Mouse (Mus musculus) lung, adult 18-20 months (tissue): ENCODE results near the gene Catsperd.
A peak's percentile ranks its signal among the peaks of the same experiment; 100 is the strongest.
"Not testable (repeated sequence)": the region's sequence is repeated elsewhere in the genome, so short reads cannot be mapped to it uniquely, and the experiment has no call there.

ENCODE experiments used
- DNase-seq, 2 experiments: peaks; one replicate each; pipeline ENCODE4 v3.0.0; 2022; ENCODE audit warnings: mixed read lengths in 2 of 2

The Catsperd gene

DNA sequence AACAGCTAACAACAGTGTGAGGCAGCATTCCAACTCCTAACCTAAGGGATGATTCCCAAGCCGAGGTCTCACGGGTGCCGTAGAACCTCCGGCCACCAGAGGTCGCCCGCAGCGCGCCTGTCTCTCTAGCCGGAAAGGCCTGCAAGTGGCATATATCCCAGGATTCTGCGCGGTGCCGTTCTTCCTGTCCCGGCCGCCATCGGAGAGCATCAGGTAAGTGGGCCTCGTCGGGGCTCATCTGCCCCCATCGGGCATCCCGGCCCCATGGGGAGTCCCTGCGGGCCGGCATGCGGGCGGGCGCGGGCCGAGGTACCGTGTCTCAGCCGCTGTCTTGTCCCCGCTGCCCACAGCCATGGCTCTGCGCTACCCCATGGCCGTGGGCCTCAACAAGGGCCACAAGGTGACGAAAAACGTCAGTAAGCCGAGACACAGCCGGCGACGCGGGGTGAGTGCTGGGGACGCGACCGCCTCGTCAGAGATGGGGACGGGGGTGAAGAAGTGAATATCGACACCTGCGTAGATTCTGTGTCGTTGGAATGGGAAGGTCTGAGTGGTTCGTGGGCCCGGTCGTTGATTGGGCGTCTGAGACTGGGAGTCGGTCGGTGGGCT lies 14.6 kb upstream of the Catsperd start, which contains the start of gene Rpl36:
TSS of gene Rpl36 (plus strand) at position 181 of the 609 bp plus-strand sequence.
- peak; percentile 94 to 95 for DNase-seq

DNA sequence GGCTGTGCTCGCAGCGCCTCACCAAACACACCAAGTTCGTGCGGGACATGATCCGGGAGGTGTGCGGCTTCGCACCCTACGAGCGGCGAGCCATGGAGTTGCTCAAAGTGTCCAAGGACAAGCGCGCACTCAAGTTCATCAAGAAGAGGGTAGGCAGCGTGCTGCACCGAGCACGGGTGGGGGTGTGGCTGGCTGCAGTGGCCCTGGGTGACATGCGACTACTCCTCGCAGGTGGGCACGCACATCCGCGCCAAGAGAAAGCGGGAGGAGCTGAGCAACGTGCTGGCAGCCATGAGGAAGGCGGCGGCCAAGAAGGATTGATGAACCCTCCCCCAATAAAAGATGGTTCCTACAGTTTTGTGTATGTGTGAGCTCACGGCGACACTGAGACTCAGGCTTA lies 14.1 kb upstream of the Catsperd start:
- not testable (repeated sequence) for DNase-seq

DNA sequence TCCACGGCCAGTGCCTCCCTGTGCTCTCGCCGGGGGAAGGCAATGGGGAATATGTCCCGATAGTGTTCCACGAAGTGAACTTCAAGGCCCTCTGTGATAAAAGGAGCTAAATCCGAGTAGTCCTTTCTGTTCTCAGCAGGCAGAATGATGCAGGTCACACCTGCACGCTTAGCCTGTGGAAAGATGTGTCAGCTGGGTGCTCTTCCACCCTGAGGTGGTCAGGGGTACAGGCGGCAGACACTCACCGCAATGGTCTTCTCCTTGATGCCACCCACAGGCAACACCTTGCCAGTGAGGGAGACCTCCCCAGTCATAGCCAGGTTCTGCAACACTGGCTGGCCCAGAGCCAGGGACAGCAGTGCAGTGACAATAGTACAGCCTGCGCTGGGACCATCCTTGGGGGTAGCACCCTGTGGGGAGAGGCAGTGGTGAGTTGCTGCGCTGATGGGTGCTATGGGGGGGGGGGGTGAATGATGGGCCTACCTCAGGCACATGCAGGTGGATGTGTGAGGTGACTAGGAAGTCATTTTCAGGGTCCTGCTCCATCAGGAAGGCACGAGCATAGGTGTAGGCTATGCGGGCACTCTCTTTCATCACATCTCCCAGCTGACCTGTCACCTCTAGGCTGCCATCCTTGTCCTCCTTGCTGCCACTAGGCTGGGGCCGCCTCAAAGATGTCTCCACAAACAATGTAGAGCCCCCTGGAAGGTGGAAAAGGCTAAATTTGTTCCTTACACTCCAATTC lies 13.4 kb upstream of the Catsperd start:
- DNase-seq = no peak

DNA sequence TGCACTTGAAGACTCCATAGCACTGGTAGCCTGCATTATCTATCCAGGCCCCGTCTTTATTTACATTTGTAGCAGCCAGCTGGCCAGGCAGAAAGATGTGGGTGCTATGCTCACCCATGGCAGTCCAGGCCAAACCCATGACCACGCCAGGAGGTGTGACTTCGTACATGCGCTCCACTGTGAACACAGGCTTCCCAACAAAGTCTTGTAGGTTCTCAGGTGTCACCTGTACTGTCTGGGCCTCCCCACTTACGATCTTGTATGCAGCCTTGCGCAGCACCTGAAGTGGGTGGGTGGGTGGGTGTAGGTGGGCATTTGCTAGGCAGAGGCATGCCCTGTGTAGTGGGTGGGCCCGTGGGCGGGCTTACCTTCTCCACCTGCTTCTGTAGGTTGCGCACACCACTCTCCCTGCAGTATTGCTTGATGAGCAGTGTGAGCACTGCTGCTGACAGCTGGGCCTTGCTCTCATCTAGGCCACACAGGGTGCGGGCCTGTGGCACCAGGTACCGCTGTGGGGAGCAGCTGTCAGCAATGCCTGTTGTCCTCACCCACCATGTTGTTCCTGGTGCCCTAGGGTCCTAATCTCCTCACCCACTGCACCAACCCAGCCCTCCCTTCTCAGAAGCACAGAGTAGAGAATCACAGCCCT lies 12.7 kb upstream of the Catsperd start:
- no peak for DNase-seq

DNA sequence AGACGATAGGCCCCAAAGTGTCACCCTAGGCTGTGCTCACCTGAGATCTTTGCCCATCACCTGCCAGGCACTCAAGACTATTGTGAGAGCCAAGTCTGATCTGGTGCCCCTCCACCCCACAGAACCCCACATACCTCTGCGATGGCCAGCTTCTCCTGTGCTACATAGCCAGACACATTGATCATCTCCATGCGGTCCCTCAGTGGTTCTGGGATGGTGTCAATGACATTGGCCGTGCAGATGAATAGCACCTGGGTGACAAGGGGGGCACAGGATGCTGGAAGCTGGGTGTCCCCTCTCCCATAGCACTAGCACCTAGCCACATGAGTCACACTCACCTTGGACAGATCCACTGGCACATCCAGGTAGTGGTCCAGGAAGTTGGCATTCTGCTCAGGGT lies 12.2 kb upstream of the Catsperd start:
- no peak for DNase-seq

DNA sequence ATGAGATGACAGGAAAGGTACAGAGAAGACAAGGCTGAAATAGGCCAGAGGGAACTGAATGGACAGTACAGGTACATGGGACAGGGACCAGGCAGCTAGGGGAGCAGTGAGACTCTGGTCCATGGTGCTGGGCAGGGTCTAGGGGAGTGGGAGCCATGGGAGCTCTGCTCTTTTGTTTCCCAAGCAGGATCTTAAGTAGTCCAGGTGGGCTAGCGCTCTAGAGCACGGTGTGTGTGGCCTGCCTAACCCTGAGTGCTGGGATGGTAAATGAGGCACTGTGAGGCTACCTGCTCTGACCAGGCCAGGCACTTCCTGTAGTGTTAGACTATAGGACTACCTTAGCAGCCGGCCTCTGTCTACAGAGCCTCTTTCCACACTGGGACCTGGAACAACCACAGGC lies 11.2 kb upstream of the Catsperd start:
- no peak for DNase-seq

DNA sequence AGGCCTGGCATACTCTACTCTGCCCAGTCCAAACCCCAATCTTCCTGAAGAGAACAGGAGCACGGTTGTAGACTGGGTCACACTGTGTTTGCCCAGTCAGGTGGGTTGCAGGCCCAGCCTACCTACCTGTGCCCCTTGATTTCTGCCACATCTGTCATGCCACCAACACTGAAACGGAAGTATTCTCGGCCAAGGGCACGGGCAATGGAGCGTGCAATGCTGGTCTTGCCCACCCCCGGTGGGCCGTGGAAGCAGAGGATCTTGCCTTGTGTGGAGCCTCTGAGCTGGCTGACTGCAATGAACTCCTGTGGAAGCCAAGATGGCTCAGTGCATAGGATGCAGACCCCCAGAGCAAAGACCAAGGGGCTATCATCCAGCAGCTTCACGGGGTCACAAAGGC lies 10.3 kb upstream of the Catsperd start:
- DNase-seq = no peak

DNA sequence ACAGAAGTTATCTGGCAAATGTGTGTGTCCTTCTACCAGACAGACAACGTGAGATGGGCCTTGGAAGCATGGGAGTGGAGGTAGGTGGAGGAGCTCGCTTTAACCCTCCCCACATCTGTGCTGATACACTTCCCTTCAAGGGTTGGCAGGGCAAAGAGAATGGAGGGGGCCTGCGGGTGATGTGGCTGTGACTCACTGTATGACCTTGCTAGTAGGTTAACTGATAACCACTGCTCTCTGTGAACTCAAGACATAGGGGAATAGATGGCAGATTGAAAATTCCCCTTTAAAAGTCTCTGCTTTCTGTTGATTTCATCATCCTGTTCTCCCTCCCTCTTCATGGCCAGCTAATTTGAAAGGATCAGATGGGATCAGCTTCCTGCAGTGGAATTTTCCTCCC lies 2.4 kb upstream of the Catsperd start:
- no peak for DNase-seq

DNA sequence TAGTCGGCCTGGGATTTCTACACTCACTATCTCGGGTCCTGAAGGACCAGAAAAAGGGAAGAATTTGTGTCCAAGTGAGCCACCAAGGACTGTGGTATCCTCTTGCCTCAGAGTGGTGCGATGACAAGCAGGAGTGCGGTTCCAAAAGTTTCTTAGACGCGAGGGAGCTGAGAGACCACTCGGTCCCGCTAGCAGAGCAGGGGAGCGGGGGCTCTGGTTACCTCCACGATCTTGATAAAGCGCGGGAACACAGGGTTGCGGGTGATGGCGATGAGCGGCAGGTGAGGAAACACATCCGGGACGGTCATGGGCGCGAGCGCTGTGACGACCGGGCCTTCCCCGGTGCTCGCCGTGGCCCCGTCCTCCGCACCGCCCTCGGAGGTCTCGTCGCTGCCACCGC lies 1.7 kb upstream of the Catsperd start:
- DNase-seq = no peak

DNA sequence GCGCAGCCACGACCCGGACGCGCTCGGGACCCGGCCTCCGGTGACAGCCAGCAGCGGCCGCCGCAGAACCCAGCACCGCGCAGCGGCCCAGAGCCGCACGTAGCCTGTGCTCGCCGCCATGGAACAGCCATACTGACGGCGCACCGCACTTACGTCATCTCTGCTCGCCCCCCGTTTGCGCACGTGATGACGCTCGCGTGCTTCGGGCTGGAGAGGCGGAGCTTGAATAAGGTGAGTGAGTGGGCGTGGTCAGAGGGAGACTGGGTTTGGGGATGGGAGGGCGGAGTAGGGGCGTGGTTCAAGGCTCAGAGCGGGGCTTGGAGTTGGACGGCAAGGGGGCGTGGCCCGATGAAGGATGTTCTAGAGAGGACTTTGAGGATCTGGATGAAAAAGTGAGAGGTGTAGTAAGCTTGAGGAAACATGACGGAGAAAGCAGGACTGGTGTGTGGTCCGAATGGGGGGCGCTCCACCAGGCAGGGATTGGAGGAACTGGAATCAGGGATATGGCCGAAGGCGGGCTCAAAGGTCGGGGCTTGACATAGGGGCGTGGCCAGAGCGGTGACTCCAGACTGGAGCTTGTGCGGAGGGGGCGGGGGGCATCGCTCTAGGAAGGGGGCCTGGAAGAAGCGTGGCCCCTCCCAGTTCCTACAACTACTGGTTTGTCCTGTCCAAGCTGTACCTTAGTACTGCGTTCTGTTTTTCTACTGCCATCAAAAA lies 1.0 kb upstream of the Catsperd start, which contains the start of gene Lonp1:
TSS of gene Lonp1 (minus strand) at position 134 of the 717 bp plus-strand sequence.
- DNase-seq = peak; percentile 97 to 98

DNA sequence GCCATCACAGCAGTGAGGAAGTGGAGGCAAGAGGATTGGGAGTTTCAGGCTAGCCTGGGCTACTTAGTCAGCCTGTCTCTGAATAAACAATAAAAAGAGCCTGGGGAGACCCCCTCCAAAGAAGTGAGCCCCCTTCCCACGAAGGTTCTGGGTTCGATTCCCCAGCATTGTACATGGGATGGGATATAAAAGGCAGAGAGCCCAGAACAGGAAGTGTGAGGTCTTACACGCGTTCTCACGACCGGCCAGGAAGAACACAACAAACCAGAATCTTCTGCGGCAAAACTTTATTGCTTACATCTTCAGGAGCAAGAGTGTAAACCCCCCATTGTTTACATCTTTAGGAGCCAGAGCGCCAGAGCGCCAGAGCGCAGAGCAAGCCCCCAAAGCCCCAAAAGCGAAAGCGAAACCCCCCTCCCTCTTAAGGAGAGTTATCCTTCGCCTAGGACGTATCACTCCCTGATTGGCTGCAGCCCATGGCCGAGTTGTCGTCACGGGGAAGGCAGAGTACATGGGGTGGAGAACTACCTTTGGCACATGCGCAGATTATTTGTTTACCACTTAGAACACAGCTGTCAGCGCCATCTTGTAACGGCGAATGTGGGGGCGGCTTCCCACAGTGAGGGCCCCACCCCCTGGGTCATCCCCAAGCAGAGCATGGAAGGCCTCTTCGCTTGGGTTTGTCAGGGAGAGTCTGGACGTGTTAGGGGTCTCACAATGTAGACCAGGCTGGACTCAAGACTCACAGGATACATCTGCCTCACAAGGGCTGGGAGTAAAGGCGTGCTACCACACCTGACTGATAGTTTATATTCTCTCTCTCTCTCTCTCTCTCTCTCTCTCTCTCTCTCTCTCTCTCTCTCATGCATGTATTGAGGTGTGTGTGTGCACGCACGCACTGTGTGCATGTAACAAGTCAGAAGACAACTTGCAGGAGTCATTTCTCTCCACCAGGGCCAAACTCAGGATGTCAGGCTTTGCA lies 2.1 kb downstream of the Catsperd start:
- DNase-seq = not testable (repeated sequence)

DNA sequence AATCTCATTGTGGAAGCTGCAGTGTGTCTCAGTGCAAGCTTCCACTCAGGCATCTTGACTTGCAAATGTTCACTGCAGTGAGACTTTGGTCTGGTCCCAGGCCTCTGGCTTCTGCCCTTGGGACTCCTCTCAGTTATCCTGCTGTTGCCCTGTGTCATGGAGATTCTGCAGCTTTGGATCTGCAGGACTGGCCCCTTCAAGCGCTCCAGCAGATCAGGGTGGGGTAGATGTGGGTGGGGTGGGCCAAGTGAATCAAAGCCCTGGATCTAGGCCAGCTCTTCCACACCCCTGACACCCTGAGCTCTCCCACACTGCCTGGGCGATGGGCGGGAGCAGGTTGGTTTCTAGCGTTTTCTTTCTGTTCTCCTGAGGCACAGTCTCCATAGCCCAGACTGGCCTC lies 3.9 kb downstream of the Catsperd start:
- no peak for DNase-seq

DNA sequence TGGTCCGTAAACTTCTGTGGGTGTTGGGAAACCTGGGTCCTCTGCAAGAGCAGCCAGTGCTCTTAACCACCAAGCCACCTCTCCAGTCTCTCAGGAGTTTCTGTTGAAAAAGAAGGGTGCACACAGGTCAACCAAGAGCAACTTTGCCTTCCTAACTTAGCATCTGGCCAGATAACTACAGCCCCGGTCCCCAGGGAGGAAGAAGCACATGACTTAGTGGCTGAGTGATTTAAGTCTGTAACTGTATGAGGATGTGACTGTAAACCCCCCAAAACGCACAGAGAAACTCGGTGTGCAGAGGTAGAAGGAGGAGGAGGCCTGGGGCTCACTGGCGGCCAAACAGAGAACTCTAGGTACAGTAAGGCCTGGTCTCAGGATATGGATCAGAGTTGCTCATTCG lies 6.1 kb downstream of the Catsperd start:
- no peak for DNase-seq

DNA sequence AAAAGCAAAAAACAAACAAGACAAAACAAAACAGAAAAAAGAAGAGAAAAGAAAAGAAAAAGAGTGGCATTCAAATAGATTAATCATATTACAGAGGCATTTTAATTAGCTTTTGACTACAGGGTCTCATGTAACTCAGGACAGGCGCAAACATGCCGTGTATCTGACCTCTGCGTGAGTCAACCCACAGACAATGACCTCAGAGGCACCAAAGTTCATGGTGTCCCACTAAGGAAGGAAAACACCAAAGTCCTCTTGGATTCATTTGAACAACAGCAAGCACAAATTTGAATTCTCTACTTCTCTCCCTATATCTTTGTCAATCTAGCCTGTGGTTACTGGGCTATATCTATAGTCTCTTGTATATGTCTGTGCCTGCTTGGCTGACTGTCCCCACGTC lies 15.3 kb downstream of the Catsperd start:
- DNase-seq = no peak

DNA sequence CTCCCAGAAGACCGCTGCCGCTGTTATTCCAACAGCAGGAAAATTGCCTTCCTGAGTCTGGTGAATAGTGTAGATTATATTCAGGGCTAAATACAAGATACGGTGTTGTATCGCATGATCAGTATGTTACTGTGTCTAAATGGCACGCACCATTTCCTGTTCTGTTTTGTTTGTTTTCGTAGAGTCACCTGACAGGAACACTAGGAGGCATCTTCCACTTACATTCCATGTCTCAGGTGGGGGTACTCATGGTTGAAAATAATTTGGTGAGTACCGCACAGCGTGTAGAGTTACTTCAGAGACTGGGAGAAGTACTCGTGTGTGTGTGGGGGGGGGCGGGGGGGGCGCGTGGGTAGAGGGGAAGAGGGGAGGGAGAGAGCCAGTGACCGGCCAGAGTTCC lies 19.6 kb downstream of the Catsperd start:
- DNase-seq = no peak

DNA sequence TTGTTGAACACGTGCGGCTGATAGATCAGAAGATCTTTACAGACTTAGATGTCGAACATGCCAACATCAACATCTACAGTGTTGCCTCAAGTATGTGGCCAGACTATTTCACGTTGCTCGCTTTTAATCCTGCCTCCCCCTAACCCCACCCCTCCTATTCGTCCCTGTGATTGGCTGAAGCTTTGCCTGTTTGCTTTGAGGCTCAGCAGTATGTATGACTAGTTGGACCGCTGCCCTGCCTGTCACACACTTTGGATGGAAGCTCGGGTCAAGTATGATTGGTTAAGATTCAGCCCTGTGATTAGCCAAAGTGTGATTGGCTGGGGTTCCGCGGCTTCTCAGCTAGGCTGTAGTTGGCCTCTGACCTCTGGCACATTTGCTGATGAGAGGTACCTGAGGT lies 23.9 kb downstream of the Catsperd start:
- peak in 1 of 2 experiments; percentile 34 for DNase-seq

DNA sequence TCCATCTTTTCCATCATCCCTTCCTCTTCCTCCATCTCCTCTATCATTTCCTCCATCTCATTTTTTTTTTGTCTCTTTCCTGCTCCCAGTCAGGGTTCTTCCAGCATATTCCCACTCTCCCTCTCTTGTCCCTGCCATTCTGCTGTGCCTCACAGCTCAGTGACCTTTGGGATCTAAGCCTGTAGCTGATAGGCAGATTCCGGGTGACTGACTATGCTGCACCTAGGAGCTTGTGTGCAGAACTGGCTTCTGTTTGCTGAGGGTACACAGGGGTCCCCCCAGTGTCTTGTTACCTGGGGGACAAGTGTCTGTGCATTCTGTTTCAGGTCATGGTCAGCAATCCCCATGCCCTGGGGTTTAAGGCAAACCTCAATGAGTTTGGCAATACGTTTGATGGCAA lies 26.8 kb downstream of the Catsperd start:
- DNase-seq = no peak

DNA sequence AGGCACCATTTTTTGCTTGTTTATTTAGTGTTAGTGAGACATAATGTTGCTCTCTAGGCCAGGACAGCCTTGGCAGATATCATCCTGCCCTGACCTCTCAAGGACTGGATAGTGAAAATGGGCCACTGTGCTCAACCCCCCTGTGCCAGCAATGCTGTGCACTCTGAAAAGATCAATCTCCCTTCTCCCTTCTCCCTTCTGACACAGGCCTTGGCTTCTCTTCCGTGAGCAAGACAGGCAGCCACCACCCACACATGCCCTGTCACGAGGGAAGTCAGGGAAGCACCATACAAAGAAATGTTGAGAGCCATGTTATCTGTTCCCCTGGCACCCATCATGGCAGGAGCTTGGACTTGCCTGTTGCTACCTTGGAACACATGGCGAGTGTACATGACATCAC lies 27.4 kb downstream of the Catsperd start:
- DNase-seq = no peak

DNA sequence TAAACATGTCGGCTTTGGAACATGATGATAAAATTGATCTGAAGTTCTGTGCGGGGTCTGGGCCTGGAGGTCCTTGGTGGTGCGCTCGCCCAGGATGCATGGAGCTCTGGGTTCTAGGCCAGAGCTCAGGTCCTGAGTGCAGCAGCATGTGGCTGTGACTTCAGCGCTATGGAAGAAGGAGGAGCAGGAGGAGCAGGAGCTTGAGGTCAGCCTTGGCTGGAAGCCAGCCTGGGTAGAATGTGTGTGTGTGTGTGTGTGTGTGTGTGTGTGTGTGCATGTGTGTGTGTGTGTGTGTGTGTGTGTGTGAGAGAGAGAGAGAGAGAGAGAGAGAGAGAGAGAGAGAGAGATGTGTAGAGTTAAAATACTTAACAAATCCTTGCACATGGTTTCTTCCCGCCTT lies 28.2 kb downstream of the Catsperd start:
- no peak for DNase-seq

DNA sequence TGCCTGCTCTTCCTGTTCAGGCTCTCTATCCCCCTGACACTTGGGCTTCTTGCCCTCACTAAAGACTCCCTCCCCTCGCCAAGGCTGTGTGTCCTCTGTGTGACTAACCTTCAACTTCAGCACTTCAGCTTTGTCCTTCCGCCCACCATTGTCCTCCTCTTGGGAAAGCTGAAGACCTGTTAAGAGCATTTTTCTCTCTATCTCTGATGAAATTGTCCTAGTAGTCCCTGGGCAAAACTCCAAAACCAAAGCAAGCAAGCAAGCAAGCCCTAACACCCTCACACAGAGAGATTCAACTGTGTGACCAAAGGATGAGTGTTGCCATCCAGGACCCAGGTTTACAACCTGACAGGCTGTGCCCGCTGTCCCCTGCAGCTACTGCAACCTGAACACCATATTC lies 35.7 kb downstream of the Catsperd start:
- no peak for DNase-seq

DNA sequence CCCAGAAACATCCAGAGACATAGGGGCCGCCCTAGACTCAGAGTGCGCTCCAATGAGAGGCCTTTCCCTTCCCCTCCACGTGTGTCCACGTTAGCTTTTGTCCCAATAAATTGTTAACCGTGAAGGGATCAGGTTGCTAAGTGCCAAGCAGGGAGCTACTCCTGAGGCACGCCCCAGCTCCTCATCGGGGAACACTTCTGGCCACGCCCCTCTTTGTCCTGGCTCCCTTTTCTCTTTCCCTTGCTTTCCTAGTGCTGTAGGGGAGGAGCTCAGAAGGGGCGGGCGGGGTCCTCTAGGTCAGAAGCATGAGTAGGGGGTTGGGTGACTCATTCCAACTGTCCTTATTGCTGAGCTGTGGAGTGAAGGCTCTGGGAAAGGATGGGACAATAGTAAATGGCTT lies 36.4 kb downstream of the Catsperd start:
- peak; percentile 70 to 78 for DNase-seq

DNA sequence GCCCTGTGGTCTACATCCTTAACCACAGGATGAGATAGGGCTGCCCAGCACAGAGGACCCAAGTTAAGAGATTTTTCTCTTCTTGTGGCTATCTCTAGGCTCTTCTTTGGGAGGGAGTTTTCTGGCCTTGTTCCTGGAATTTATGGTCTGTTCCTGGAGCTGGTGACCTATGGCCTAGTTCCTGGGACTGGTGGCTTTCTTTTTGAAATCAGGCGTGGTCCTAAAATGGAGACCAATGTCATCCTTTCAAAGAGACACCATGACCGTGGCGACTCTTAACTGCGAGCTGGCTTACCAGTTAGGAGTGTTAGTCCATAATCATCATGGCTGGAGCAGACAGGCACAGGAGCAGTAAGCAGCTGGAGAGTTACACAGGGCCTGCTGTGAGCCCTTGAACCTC lies 38.4 kb downstream of the Catsperd start:
- no peak for DNase-seq
